Mouse (Mus musculus) megakaryocyte-erythroid progenitor cell, adult 5-6 weeks (primary cell): ENCODE measurements around the gene Lrsam1. TPM values are rescaled to one million over a fixed set of nuclear protein-coding genes. Genes with fewer than 3 reads are reported as not detected.
A peak's percentile ranks its signal among the peaks of the same experiment; 100 is the strongest.
"Not testable (repeated sequence)": the region's sequence is repeated elsewhere in the genome, so short reads cannot be mapped to it uniquely, and the experiment has no call there.

ENCODE experiments used
- ATAC-seq: replicated peaks from 2 replicates; pipeline ENCODE4 v1.8.0; 2016; ENCODE audit warnings: mild to moderate bottlenecking, inconsistent platforms; ENCODE audit not compliant: severe bottlenecking, poor library complexity, low FRiP score, low TSS enrichment
- total RNA-seq, 2 experiments: library from RNA; stranded (forward) in 1 of 2; stranded (reverse) in 1 of 2; fragments of 200-1000, 215-1000 nt in 1 of 2; fragments of >200 nt in 1 of 2; fragmentation: Nextera tagmentation in 1 of 2; gene quantifications; 2 replicates each; pipeline ENCODE4 v1.2.3; 2014 to 2017

Gene Lrsam1
- total RNA-seq (2014; fragmentation: Nextera tagmentation): 5.1 and 12.6 TPM in 2 replicates
- total RNA-seq (2017): 6.3 and 7.9 TPM in 2 replicates

DNA sequence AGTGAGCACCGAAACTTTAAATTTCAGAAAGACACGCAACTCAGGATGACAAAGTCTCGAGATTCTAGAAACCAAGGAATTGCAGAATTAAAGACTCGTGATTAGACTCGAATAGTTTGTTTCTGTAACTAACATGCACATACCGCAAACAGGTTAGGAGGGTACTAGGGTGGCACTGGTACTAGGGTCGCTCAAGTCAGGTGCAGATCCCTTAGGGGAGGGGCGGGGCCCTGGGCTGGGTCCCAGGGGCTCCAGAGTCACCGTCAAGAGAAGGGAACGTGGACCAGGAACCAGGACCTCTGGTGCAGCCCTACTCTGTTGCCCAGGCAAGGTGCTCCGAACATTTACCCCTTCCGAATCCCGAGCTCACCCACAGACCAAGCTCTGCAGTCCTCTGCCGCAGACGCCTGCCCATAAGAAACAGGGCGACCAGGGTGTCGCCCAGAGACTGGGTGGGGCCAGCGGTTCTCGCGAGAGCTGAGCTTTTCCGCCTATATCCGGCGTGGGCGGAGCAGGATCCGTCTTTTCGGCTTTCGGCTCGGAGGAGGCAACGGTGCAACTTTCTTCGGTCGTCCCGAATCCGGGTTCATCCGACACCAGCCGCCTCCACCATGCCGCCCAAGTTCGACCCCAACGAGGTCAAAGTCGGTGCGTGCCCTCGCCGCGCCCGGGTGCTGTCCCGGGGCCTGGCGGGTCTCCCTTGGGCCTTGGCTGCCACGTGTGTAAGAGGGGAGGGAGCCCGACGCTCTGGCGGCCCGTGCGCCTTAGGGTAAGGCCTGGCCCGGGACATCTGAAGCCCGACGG is at the start of gene Lrsam1, which contains the start of gene Rpl12:
Gene Lrsam1, minus strand, starts transcription at position 423 of the 804 bp plus-strand sequence.
Gene Rpl12, plus strand, starts transcription at position 368 of the 804 bp plus-strand sequence.
- ATAC-seq: peak; percentile 79

GRCm38 (mm10) chr2:33009055-33009454 is 47.6 kb upstream of the Lrsam1 start:
- not testable (repeated sequence) for ATAC-seq

GRCm38 (mm10) chr2:33005041-33005440 is 43.6 kb upstream of the Lrsam1 start:
- ATAC-seq: no peak

- no peak for ATAC-seq
These were observed 40.7 kb upstream of the Lrsam1 start for GRCm38 (mm10) chr2:33002144-33002543.

- ATAC-seq: no peak
These were observed 38.3 kb upstream of the Lrsam1 start for GRCm38 (mm10) chr2:32999752-33000151.

DNA sequence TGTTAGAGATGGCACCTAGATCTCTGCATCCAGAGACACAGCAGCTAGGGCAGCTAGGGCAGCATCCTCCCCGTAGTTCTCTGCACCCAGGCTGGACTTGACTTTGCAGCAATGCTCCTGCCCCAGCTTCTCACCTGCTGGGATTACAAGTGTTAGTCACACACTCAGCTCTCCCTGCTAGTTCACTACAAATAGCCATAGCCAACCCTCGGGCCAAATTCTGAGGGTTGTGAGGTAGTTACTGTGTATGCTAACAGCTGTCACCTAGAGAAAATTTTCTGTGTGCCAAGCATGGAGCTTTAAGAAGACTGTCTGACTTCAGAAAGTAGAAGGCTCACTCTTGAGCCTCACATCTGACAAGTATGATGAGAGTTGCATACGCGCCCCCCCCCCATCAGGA is 36.4 kb upstream of the Lrsam1 start:
- ATAC-seq: no peak

DNA sequence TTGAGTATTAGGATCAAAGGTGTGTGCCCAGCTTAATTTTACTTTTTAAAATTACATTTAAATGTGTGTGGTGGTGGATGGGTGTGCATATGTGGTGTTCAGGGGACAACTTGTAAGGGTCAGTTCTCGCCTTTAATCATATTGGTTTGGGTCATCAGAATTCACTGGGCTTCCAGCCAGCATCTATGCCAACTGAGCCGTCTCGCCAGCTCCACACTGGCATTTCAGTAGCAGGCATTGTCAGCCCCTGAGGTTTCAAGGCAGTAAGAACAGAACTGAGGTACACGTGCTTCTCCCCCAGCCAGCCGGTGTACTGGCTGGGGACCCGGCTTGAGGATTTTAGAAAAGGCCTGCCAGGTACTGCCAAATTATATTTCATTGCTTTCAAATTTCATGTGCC is 35.7 kb upstream of the Lrsam1 start:
- no peak for ATAC-seq

GRCm38 (mm10) chr2:32992130-32992529 is 30.7 kb upstream of the Lrsam1 start:
- ATAC-seq: 0 out of 2 replicates have a peak, but pooled peaks have one; percentile 4

- ATAC-seq: no peak
These were observed 28.9 kb upstream of the Lrsam1 start for GRCm38 (mm10) chr2:32990167-32990832.

DNA sequence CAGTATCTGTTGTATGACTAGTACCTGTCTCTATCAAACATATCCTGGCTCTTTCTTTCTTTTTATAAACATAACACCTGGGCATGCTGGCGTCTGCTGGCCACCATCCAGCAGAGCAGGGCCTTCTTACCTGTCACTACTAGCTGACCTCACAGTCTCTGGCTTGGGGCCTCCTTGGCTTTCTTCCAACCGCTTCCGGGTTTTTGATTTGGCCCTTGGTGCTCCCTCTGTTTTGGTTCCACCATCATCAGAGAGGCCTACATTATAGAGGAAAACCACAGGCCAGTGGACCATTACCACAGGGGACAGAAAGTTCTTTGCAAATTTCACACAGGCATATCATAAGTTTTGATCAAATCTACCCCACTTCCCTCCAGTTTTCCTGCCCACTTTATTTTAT is 28.0 kb upstream of the Lrsam1 start:
- no peak for ATAC-seq

DNA sequence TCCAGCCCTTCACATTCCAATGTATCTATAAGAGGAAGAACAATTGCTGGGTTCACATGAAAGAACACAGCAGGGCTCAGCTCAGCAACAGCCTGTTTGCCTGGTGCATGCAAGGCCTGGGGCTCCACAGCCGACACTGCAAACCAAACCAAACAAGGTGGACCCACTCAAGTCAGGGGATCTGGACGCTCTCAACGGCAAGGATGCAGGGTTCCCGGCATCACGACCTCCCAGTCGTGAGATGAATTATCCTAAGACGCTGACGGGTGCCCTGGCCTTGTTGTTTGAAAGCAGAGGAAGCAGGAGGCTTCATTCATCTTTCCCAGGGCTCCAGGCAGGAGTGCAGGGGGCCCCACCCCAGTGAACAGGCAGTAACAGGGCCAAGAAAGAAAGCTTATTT is 24.4 kb upstream of the Lrsam1 start:
- ATAC-seq: no peak

DNA sequence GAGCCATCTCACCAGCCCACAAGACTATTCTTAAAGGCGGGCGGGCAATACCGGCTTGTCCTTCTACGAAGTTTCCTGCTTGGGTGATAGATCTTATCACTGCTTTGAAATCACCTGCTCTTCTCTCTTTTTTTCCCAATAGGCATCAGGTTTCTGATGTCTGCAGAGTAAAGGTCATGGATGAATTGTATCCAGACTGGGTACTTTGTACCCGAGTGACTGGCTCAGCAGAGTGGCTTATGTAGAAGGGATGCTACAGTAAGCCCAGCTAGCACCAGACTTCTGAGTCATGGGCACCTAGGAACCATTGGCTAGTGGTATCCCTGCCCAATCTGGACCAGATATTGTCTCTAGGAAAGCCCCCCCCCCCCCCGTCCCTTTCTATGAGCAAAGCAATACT is 22.2 kb upstream of the Lrsam1 start:
- no peak for ATAC-seq

DNA sequence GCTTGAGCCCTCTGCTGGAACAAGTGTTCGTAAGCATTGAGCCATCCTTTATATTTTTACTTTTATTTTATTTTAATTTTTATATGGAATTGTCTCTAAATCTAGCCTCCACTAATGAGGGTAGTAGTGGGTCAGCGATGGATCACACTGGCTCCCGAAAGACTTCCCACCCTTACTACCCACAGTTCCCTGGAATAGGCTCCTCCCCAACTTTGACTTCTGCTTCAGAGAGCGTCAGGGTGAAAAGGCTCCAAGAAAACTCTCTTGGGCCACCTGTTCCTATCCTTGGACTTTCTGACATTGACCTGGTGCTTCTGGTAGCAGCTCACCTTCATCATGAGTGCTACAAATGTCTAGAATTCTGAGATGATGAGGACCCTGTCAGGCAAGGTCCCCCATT is 21.3 kb upstream of the Lrsam1 start:
- ATAC-seq: no peak

DNA sequence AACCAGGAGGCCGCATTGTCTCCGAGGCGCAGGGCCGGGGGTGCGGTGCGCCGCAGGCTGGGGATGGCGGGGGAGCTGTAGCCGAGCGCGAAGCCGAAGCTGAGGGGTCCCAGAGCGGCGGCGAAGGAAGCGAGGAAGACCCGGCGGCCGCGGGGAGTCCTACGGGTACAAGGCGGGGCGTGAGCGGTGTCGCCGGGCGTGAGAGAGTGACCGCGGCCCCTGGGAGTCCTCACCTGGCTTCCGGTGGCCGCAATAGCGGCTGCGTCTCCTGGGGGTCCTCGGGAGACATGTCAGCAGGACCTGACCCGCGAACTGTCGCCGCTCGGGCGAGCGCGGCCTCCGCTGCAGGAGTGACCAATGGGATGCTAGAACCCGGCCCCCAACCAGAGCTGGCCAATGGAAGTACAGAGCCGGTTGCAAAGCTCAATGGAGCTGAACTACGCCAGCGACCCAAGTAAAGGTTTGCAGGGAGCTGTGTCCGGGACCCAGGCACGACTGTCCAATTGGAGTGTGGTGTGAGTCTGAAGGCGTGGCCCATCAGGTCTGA is 20.4 kb upstream of the Lrsam1 start, which contains the start of gene Slc2a8:
Gene Slc2a8, minus strand, starts transcription at position 359 of the 547 bp plus-strand sequence.
- ATAC-seq: peak; percentile 95

GRCm38 (mm10) chr2:32981281-32981680 is 19.9 kb upstream of the Lrsam1 start:
- no peak for ATAC-seq

DNA sequence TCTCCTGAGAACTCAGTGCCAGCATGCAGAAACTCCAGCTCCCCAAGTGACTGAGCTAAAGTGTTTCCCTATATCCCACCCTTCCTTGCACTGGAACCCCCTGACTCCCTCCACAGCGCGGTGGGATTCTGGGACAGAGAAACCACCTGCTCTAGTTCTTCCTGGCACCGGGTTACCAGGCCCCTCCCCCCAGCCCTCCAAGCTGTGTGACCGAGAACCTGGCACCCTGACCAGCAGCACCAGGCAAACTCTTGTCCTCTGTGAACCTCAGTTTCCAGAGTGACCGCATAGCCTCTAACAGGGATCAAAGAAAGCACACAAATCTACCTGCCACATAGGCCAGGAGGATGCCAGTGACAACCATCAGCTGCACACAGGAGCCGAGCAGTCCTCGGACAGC is 18.3 kb upstream of the Lrsam1 start:
- ATAC-seq: no peak

DNA sequence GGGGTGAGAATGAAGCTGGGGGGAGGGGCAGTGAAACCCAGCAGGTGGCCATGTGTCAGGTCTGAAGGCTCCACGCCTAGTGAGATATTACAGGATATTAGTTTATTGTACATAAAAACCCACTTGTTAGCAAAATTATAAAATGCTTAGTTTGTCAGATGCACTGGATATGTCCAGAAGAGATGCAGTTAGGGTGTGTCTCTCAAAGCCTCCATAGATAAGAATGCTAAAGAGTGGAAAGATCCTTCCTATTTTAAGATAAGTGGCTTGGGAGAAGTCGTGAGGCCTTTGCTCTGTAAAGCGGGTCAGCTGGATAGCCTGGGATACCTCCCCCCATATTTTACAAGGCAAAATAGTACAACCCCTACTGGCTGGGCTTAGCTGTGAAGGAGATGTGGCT is 17.3 kb upstream of the Lrsam1 start:
- ATAC-seq: no peak

- no peak for ATAC-seq
These were observed 15.7 kb upstream of the Lrsam1 start for GRCm38 (mm10) chr2:32977114-32977513.

DNA sequence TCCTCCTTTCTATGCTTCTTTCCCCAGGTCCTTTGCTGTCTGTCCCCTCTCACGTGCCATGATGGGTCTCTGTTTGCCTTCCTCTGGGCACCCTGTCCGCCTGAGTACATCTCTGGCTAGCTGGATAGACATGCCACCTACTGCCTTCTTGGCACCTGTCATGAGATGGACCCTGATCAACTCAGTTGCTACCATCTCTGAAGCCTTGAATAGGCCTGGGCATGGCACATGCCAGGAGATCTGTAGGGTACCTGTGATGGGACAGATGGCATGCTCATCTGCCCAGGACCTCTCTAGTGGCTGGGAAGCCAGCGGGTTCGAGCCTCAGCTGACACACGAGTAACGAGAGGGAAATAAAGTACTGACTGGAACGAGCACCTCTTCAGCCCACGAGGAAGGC is 12.8 kb upstream of the Lrsam1 start:
- ATAC-seq: no peak

DNA sequence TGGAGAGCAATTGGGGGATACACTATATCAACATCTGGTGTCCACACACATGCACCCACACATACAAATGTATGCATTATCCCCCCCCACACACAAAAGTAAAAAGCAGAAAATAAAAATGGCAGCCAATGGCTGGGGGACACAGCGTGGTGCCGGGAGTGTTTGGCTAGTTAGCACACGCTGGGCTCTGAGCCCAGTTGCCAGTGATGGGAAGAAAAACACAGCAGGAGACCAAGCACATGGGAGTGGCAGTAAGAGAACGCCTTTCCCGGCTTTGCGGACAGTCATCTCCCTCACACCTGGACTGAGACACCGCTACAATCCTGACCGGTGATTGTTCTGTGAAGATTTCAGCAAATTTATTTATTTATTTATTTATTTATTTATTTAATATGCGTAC is 9.8 kb upstream of the Lrsam1 start:
- no peak for ATAC-seq
